Mouse (Mus musculus): ENCODE measurements around the gene Arhgef18.

GRCm38 (mm10) chr8:3416846-3417245, 24.0 kb downstream of the Arhgef18 start:
- no peak for TF ChIP-seq CTCF (IDR thresholded peaks at IDR 0.05; ENCODE audit: borderline replicate concordance, insufficient read depth, low read length)
- no peak for TF ChIP-seq POLR2A (IDR thresholded peaks at IDR 0.05; ENCODE audit: low read depth, low read length)

Measured in embryonic fibroblast, embryonic 13.5 days (primary cell).